Mouse (Mus musculus) neural tube, embryonic 15.5 days (tissue): ENCODE results near the gene Csf3r. TPM values are rescaled to one million over a fixed set of nuclear protein-coding genes. Genes with fewer than 3 reads are reported as not detected.

Source experiments
- ATAC-seq: fragments of 200-750 bp; cut with Nextera tagmentation; 2 replicates; pipeline ENCODE4 v1.8.0; 2017; ENCODE audit warnings: mild to moderate bottlenecking, moderate TSS enrichment, moderate library complexity; ENCODE audit not compliant: low FRiP score
- H3K27ac ChIP-seq: fragments of 300-500 bp; sonication (generic); replicated peaks from 2 replicates; pipeline ENCODE4 v1.5.1; 2015; ENCODE audit warnings: mild to moderate bottlenecking, inconsistent platforms
- H3K27me3 ChIP-seq: fragments of 300-500 bp; sonication (generic); replicated peaks from 2 replicates; pipeline ENCODE4 v1.6.1; 2015; ENCODE audit warnings: inconsistent platforms
- H3K36me3 ChIP-seq: fragments of 300-500 bp; sonication (generic); 2 replicates; pipeline ENCODE4 v1.6.1; 2015; ENCODE audit warnings: inconsistent platforms
- H3K4me1 ChIP-seq: fragments of 300-500 bp; sonication (generic); 2 replicates; pipeline ENCODE4 v1.6.1; 2015; ENCODE audit warnings: inconsistent platforms
- H3K4me2 ChIP-seq: fragments of 300-500 bp; sonication (generic); 2 replicates; pipeline ENCODE4 v1.6.1; 2015; ENCODE audit warnings: inconsistent platforms, mild to moderate bottlenecking, moderate library complexity
- H3K4me3 ChIP-seq: fragments of 300-500 bp; sonication (generic); replicated peaks from 2 replicates; pipeline ENCODE4 v1.5.1; 2015; ENCODE audit warnings: mild to moderate bottlenecking, inconsistent platforms
- H3K9ac ChIP-seq: fragments of 300-500 bp; sonication (generic); replicated peaks from 2 replicates; pipeline ENCODE4 v1.6.1; 2015; ENCODE audit warnings: mild to moderate bottlenecking, inconsistent platforms
- H3K9me3 ChIP-seq: fragments of 300-500 bp; sonication (generic); replicated peaks from 2 replicates; pipeline ENCODE4 v1.6.1; 2016; ENCODE audit warnings: inconsistent platforms
- WGBS: fragments of 180-500 bp; shearing (Covaris S2); methylation state at CpG from one replicate; pipeline ENCODE4 v1.1.7; 2015; ENCODE audit warnings: mixed read lengths; 5-methylcytosine and 5-hydroxymethylcytosine counted together
- polyA plus RNA-seq: library from polyadenylated mRNA; unstranded; fragments of >200 nt; fragmentation: Nextera tagmentation; extraction: Ambion mirVana; gene quantifications from 2 replicates; pipeline ENCODE4 v1.2.1, GENCODE M21; 2015

Csf3r gene
- polyA plus RNA-seq, 1 experiment from 2014 or later: 0.42 TPM

- ATAC-seq: 0 out of 2 replicates have a peak, but pooled peaks have one; percentile 15
- 16% methylated on average over 19 of the region's 19 CpGs for WGBS
- peaks cover 31% of the 10 kb centered on the region for H3K36me3 ChIP-seq
- H3K27ac ChIP-seq: no peak overlapping the region; the same call in 1 of the 2 replicates
- H3K4me3 ChIP-seq: peak overlapping the region; percentile 79
- H3K4me2 ChIP-seq: peak overlapping the region; percentile 86
- no peaks in the 10 kb centered on the region for H3K27me3 ChIP-seq
- no peaks in the 10 kb centered on the region for H3K9me3 ChIP-seq
- peak overlapping the region; percentile 51 for H3K9ac ChIP-seq
- peaks cover 28% of the 10 kb centered on the region for H3K4me1 ChIP-seq
These were observed 33.1 kb downstream of the Csf3r start for GRCm38 (mm10) chr4:126057207-126058133.

- H3K9me3 ChIP-seq: no peaks in the 10 kb centered on the region
- peaks cover 29% of the 10 kb centered on the region for H3K4me1 ChIP-seq
- H3K9ac ChIP-seq: peak within 1 kb of the TSS; percentile 76
- H3K27ac ChIP-seq: peak within 1 kb of the TSS; percentile 78
- peak within 1 kb of the TSS; percentile 86 for H3K4me2 ChIP-seq
- peak; percentile 98 for ATAC-seq
- H3K27me3 ChIP-seq: no peaks in the 10 kb centered on the region
- peaks cover 24% of the 10 kb centered on the region for H3K36me3 ChIP-seq
- H3K4me3 ChIP-seq: peak within 1 kb of the TSS; percentile 79
- under 1% methylated on average over 57 of the region's 57 CpGs for WGBS
These were observed 34.0 kb downstream of the Csf3r start, which contains the start of gene Oscp1 for GRCm38 (mm10) chr4:126058134-126058996. Gene Oscp1 (plus strand): TSS chr4:126058565.

GRCm38 (mm10) chr4:126058997-126059362 lies 34.6 kb downstream of the Csf3r start:
- no peaks in the 10 kb centered on the region for H3K27me3 ChIP-seq
- H3K4me3 ChIP-seq: peak overlapping the region; percentile 79
- H3K4me1 ChIP-seq: peaks cover 29% of the 10 kb centered on the region
- H3K4me2 ChIP-seq: peak overlapping the region; percentile 86
- H3K9me3 ChIP-seq: no peaks in the 10 kb centered on the region
- H3K36me3 ChIP-seq: peaks cover 18% of the 10 kb centered on the region
- H3K9ac ChIP-seq: peak overlapping the region; percentile 76
- H3K27ac ChIP-seq: peak overlapping the region; percentile 78
- ATAC-seq: no peak
- WGBS: 39% methylated on average over 9 of the region's 9 CpGs

GRCm38 (mm10) chr4:126062856-126063255 lies 38.5 kb downstream of the Csf3r start:
- Histone ChIP-seq H3K36me3 (no peaks in the 10 kb centered on the region), H3K4me2 (no peak overlapping the region), H3K27ac (no peak overlapping the region), H3K4me1 (peaks cover 22% of the 10 kb centered on the region), H3K27me3 (no peaks in the 10 kb centered on the region), H3K9me3 (no peaks in the 10 kb centered on the region), H3K4me3 (no peak overlapping the region), H3K9ac (no peak overlapping the region)
- WGBS: 36% methylated on average over 1 of the region's 1 CpGs
- no peak for ATAC-seq

GRCm38 (mm10) chr4:126065241-126065640 lies 40.9 kb downstream of the Csf3r start:
- Histone ChIP-seq H3K9ac (no peak overlapping the region), H3K4me2 (no peak overlapping the region), H3K36me3 (no peaks in the 10 kb centered on the region), H3K4me1 (peaks cover 7% of the 10 kb centered on the region; the same call in 1 of the 2 replicates), H3K9me3 (no peaks in the 10 kb centered on the region), H3K4me3 (no peak overlapping the region), H3K27ac (no peak overlapping the region), H3K27me3 (no peaks in the 10 kb centered on the region)
- WGBS: 90% methylated on average over 7 of the region's 7 CpGs
- no peak for ATAC-seq

GRCm38 (mm10) chr4:126067401-126068077 lies 43.2 kb downstream of the Csf3r start:
- Histone ChIP-seq H3K27me3 (no peaks in the 10 kb centered on the region), H3K4me2 (no peak overlapping the region), H3K36me3 (no peaks in the 10 kb centered on the region), H3K9ac (no peak overlapping the region), H3K27ac (no peak overlapping the region), H3K4me3 (no peak overlapping the region), H3K9me3 (no peaks in the 10 kb centered on the region), H3K4me1 (no peaks in the 10 kb centered on the region)
- WGBS: 82% methylated on average over 15 of the region's 15 CpGs
- ATAC-seq: no peak

- no peaks in the 10 kb centered on the region for H3K9me3 ChIP-seq
- 0 out of 2 replicates have a peak, but pooled peaks cover 3% of the 10 kb centered on the region for H3K36me3 ChIP-seq
- no peaks in the 10 kb centered on the region for H3K27me3 ChIP-seq
- ATAC-seq: no peak
- H3K9ac ChIP-seq: no peak overlapping the region
- WGBS: 91% methylated on average over 6 of the region's 6 CpGs
- H3K4me2 ChIP-seq: no peak overlapping the region
- no peaks in the 10 kb centered on the region for H3K4me1 ChIP-seq
- H3K4me3 ChIP-seq: no peak overlapping the region
- H3K27ac ChIP-seq: no peak overlapping the region
These were observed 44.5 kb downstream of the Csf3r start for GRCm38 (mm10) chr4:126068842-126069241.

- Histone ChIP-seq H3K9me3 (no peaks in the 10 kb centered on the region), H3K36me3 (peaks cover 36% of the 10 kb centered on the region), H3K9ac (no peak overlapping the region), H3K4me2 (no peak overlapping the region), H3K27me3 (no peaks in the 10 kb centered on the region), H3K4me1 (no peaks in the 10 kb centered on the region), H3K27ac (no peak overlapping the region), H3K4me3 (no peak overlapping the region)
- no peak for ATAC-seq
- 87% methylated on average over 6 of the region's 6 CpGs for WGBS
These were observed 53.5 kb downstream of the Csf3r start for GRCm38 (mm10) chr4:126077833-126078232.

GRCm38 (mm10) chr4:126079266-126079665 lies 54.9 kb downstream of the Csf3r start:
- no peaks in the 10 kb centered on the region for H3K4me1 ChIP-seq
- H3K9ac ChIP-seq: no peak overlapping the region
- H3K27me3 ChIP-seq: no peaks in the 10 kb centered on the region
- WGBS: 82% methylated on average over 4 of the region's 4 CpGs
- no peak overlapping the region for H3K4me3 ChIP-seq
- H3K4me2 ChIP-seq: no peak overlapping the region
- H3K9me3 ChIP-seq: no peaks in the 10 kb centered on the region
- H3K36me3 ChIP-seq: peaks cover 44% of the 10 kb centered on the region
- ATAC-seq: no peak
- H3K27ac ChIP-seq: no peak overlapping the region

GRCm38 (mm10) chr4:126081601-126082000 lies 57.3 kb downstream of the Csf3r start:
- Histone ChIP-seq H3K27me3 (no peaks in the 10 kb centered on the region), H3K27ac (no peak overlapping the region), H3K4me2 (no peak overlapping the region), H3K36me3 (peaks cover 36% of the 10 kb centered on the region), H3K9ac (no peak overlapping the region), H3K4me1 (no peaks in the 10 kb centered on the region), H3K9me3 (no peaks in the 10 kb centered on the region), H3K4me3 (no peak overlapping the region)
- 98% methylated on average over 1 of the region's 1 CpGs for WGBS
- ATAC-seq: no peak

GRCm38 (mm10) chr4:126083021-126083420 lies 58.7 kb downstream of the Csf3r start:
- Histone ChIP-seq H3K9ac (no peak overlapping the region), H3K4me1 (no peaks in the 10 kb centered on the region), H3K27me3 (no peaks in the 10 kb centered on the region), H3K4me2 (no peak overlapping the region), H3K9me3 (no peaks in the 10 kb centered on the region), H3K4me3 (no peak overlapping the region), H3K27ac (no peak overlapping the region), H3K36me3 (peaks cover 39% of the 10 kb centered on the region)
- 94% methylated on average over 9 of the region's 9 CpGs for WGBS
- ATAC-seq: no peak
